Mouse (Mus musculus) layer of hippocampus, adult 11-12 months (tissue): Measurements from ENCODE around the gene Derl2.

Experiments
- DNase-seq: peaks from one replicate; pipeline ENCODE4 v3.0.0; 2022; ENCODE audit warnings: low spot score

The Derl2 gene

GRCm38 (mm10) chr11:70982030-70982429, 37.6 kb downstream of the Derl2 start:
- DNase-seq, result no peak

- DNase-seq, result no peak
Observed at GRCm38 (mm10) chr11:70980751-70981510, 38.7 kb downstream of the Derl2 start.

GRCm38 (mm10) chr11:70980232-70980631, 39.4 kb downstream of the Derl2 start:
- no peak for DNase-seq

- DNase-seq, result no peak
Observed at GRCm38 (mm10) chr11:70977293-70977692, 42.3 kb downstream of the Derl2 start.

GRCm38 (mm10) chr11:70975193-70975592, 44.4 kb downstream of the Derl2 start:
- peak; percentile 33 for DNase-seq

GRCm38 (mm10) chr11:70973947-70974346, 45.7 kb downstream of the Derl2 start:
- no peak for DNase-seq

- DNase-seq, result no peak
Observed at GRCm38 (mm10) chr11:70972586-70972985, 47.1 kb downstream of the Derl2 start.

GRCm38 (mm10) chr11:70970560-70971540, 48.8 kb downstream of the Derl2 start:
- DNase-seq, result no peak

- DNase-seq, result peak; percentile 95
Observed at GRCm38 (mm10) chr11:70969821-70970559, 49.7 kb downstream of the Derl2 start, which contains the start of the genes Nup88 and Rpain. Gene Nup88, minus strand, starts transcription at chr11:70969973. Gene Rpain, plus strand, starts transcription at chr11:70970213.

- no peak for DNase-seq
Observed at GRCm38 (mm10) chr11:70969271-70969794, 50.3 kb downstream of the Derl2 start.

GRCm38 (mm10) chr11:70964222-70964907, 55.3 kb downstream of the Derl2 start:
- DNase-seq, result no peak

GRCm38 (mm10) chr11:70960786-70961554, 58.7 kb downstream of the Derl2 start:
- DNase-seq, result no peak
